Mouse (Mus musculus): ENCODE measurements around the gene Otud3. TPM values are rescaled to one million over a fixed set of nuclear protein-coding genes. Genes with fewer than 3 reads are reported as not detected.
"Not testable (repeated sequence)": the region's sequence is repeated elsewhere in the genome, so short reads cannot be mapped to it uniquely, and the experiment has no call there.

The Otud3 gene
- total RNA-seq, 2 experiments from 2014 or later: 3.9 to 8.6 TPM

- ATAC-seq (replicated peaks; ENCODE audit: poor library complexity): not testable (repeated sequence)
These were observed 20.0 kb downstream of the Otud3 start for GRCm38 (mm10) chr4:138893789-138894188.

GRCm38 (mm10) chr4:138892655-138893054 is 21.1 kb downstream of the Otud3 start:
- no peak for ATAC-seq (replicated peaks; ENCODE audit: poor library complexity)

- no peak for ATAC-seq (replicated peaks; ENCODE audit: poor library complexity)
These were observed 24.1 kb downstream of the Otud3 start for GRCm38 (mm10) chr4:138889635-138890034.

GRCm38 (mm10) chr4:138889165-138889564 is 24.6 kb downstream of the Otud3 start:
- ATAC-seq (replicated peaks; ENCODE audit: poor library complexity): no peak

- ATAC-seq (replicated peaks; ENCODE audit: poor library complexity): peak; percentile 96
These were observed 29.5 kb downstream of the Otud3 start for GRCm38 (mm10) chr4:138884261-138884660.

DNA sequence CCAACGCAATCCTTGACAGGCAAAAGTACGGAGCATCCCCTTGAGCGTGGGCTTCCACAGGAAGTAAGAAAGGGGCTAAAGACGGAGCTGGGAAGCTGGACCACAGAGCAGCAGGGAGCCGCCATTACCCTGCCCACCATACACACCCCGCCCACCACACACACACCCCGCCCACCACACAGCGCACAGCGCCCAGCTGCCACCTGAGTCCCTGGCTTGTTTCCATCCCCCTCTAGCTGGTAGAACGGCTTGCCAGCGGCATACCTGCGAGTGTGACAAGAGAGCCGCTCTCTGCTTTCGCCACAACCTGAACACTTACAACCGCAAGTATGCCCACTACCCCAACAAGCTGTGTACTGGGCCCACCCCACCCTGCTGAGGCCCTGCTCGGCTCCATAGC is 31.6 kb downstream of the Otud3 start:
- ATAC-seq (replicated peaks; ENCODE audit: poor library complexity): no peak

DNA sequence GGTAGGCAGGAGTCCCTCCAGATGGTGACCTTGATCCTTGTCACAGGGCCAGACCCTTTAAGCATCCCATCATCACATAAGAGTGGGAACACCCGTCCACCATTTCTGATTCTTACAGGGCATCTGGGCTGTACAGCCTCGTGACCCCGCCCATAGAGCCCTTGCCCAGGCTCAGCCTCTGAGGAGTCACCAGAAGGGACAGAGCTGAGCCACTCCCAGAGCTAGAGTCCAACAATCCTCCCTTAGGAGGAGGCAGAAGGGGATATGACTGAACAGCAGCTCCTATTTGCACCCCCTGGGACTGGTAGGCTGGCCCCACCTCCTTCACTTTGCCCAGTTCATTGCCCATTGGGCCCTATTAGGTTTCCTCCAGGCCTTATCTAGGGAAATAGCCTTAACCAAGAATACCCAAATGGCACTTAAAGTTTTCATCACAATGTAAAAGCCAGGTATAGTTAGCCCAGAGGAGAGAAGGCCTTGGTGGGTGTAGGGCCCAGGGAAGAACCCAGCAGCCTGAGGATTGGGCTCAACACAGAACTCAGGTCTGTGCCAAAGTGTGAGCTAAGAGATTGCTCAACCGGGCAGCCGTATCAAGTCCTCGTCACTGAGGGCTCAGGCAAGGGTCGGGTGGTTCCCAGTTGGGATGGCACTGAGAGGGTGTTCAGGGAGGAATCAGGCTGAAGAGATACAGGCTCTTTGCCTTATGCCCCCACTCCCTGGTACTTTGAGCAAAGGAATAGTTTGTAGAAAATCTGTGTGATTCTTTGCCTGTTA is 32.7 kb downstream of the Otud3 start:
- ATAC-seq (replicated peaks; ENCODE audit: poor library complexity): no peak

GRCm38 (mm10) chr4:138879808-138880207 is 33.9 kb downstream of the Otud3 start:
- no peak for ATAC-seq (replicated peaks; ENCODE audit: poor library complexity)

- no peak for ATAC-seq (replicated peaks; ENCODE audit: poor library complexity)
These were observed 35.0 kb downstream of the Otud3 start for GRCm38 (mm10) chr4:138878783-138879182.

DNA sequence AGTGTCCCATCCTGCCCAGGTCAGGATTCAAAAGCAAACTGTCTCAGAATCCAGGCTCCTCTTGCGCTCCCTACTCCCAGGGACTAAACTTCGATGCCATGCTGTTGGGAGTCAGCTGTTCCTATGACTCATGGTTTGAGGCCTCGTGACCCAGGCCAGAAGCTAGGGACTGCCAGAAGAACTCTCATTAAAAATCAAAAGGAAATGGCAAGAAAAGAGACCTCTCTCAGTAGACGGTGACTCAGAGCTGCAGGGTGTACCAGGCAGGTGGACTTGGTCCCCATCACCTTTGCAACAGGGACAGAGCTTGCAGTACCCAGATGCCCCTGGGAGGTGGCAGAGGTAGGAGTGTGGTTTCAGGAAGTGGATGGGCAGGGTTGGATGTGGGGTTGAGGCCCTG is 36.0 kb downstream of the Otud3 start, which contains the start of gene Pla2g2e:
Gene Pla2g2e (plus strand): TSS at position 212 of the 400 bp plus-strand sequence.
- ATAC-seq (replicated peaks; ENCODE audit: poor library complexity): no peak

- no peak for ATAC-seq (replicated peaks; ENCODE audit: poor library complexity)
These were observed 37.8 kb downstream of the Otud3 start for GRCm38 (mm10) chr4:138875986-138876385.

DNA sequence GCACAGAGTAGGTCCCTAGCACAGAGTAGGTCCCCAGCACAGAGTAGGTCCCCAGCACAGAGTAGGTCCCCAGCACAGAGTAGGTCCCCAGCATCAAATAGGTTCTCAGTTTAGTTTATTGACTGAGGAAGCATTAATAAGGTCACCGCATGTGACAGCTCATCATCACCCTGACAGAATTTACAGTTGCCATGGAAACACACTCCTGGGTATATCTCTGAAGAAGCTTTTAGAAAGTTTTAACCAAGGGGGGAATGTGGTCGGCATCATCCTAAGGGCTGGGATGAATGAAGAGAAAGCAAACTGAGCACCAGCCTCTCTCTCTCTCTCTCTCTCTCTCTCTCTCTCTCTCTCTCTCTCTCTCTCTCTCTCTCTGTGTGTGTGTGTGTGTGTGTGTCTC is 38.5 kb downstream of the Otud3 start:
- ATAC-seq (replicated peaks; ENCODE audit: poor library complexity): not testable (repeated sequence)

- no peak for ATAC-seq (replicated peaks; ENCODE audit: poor library complexity)
These were observed 39.9 kb downstream of the Otud3 start, which contains the start of gene Gm13030 for GRCm38 (mm10) chr4:138873864-138874263. TSS of gene Gm13030 (minus strand) at chr4:138873964.

- ATAC-seq (replicated peaks; ENCODE audit: poor library complexity): no peak
These were observed 45.1 kb downstream of the Otud3 start for GRCm38 (mm10) chr4:138868666-138869065.

DNA sequence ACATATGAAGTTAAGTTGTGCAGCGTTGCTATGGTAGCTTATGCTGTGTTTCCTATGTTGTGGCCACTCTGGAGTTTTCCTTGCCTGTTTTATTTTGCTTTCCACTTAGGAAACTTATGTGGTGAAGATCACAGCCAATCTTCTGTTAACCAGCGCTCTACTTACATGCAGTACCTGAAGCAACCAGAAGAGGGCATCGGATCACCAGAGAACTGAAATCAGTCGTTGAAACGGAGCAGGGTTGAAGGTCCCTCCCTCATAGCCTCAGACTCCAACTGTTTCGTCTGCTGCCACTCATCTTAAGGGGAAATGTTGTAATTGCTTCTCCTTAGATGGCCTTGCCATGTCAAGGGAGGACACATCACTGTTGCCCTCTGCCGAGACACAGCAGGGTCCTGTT is 47.3 kb downstream of the Otud3 start:
- peak; percentile 89 for ATAC-seq (replicated peaks; ENCODE audit: poor library complexity)

DNA sequence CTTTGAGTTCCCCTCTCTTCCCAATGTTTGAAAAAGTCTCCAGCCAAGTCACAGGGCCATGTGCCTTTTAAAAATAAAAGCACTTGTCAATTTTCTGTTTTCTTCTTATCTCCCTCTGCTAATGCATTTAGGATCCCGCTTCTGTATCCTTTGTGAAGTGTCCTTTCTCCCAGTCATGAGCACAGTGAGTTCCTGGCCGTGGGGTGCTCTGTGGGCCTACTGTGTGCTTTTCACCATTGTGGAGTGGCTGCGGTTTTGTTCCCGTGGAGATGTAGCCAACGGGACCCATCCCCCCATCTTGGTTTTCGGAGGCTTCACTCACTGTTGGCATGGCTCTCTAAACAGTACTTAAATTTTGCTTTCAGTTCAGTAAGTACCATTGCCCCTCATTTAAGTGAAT is 47.8 kb downstream of the Otud3 start:
- no peak for ATAC-seq (replicated peaks; ENCODE audit: poor library complexity)

- no peak for ATAC-seq (replicated peaks; ENCODE audit: poor library complexity)
These were observed 48.7 kb downstream of the Otud3 start for GRCm38 (mm10) chr4:138865092-138865491.

DNA sequence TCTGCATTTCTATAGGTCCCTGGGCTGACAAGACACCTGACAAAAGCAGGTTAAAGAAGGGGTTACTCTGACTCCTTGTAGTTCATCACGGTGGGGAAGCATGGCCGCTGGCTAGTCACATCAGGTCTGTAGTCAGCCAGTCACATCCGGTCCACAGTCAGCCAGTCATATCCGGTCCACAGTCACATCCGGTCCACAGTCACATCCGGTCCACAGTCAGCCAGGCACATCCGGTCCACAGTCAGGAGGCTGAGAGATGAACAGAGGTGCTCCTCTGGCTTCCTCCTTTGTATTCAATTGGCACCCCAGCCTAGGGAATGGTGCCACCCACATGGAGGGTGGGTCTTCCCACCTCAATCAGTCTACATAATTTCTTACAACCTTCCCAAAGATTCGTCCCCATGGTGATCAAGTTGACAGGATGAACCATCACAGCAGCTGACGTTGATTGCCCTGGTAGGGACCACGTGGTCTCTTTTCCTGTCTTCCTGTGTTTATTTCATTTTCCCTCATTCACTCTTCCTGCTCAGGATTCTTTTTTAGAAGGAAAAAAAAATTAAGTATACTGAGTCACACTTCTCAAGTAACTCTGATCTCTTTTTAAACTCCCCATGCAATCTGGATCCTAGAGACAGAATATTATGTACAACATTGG is 50.3 kb downstream of the Otud3 start, which contains the start of gene Pla2g5:
Gene Pla2g5 (minus strand): TSS at position 139 of the 655 bp plus-strand sequence.
- no peak for ATAC-seq (replicated peaks; ENCODE audit: poor library complexity)

- ATAC-seq (replicated peaks; ENCODE audit: poor library complexity): peak; percentile 77
These were observed 54.0 kb downstream of the Otud3 start for GRCm38 (mm10) chr4:138859728-138860127.

- no peak for ATAC-seq (replicated peaks; ENCODE audit: poor library complexity)
These were observed 54.5 kb downstream of the Otud3 start for GRCm38 (mm10) chr4:138859245-138859644.

DNA sequence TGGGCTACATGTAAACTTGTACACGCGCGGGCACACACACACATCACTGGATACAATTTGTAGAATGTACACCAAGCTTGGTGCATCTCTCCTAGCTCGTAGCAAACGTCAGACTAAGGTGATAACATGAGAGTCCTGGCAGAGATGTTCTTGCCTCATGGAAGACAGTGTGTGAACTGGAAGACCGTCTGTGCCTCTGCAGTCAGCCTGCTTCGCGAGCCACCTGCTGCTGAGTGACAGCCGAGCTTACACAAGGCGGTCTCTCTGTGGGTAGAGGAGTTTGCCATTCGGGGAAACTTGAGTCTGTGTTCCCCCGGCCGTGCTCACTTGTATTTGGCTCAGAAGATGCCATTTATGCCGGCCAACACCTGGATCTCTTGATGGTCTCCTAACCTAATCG is 55.3 kb downstream of the Otud3 start:
- ATAC-seq (replicated peaks; ENCODE audit: poor library complexity): no peak

DNA sequence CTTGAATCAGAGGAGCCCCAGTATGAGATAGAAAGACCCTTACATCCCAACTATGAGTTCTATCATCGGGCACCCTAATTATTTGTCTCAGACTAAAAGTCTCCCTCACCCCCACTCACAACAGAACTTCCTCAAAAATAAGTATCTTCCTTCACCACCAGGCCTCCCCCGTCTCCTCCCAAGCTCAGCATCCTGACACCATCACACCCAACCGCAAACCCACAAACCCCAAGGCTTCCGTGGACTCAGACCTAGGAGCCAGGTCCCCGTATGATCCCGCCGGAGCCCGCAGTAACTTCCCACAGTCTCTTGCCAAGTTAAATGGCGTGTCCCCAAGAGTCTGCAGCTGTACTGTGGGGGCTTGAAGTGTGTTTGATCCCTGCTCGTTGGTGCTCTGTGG is 56.2 kb downstream of the Otud3 start:
- ATAC-seq (replicated peaks; ENCODE audit: poor library complexity): peak; percentile 33; the same call in 1 of the 2 replicates
